Mouse (Mus musculus): Measurements from ENCODE around the gene Nav2.

Nav2 gene

GRCm38 (mm10) chr7:49282446-49282845 is 373.9 kb downstream of the Nav2 start:
- no peak for DNase-seq (ENCODE audit: low read depth, low spot score)

GRCm38 (mm10) chr7:49283507-49284361 is 375.2 kb downstream of the Nav2 start:
- no peak for DNase-seq (ENCODE audit: low read depth, low spot score)

DNA sequence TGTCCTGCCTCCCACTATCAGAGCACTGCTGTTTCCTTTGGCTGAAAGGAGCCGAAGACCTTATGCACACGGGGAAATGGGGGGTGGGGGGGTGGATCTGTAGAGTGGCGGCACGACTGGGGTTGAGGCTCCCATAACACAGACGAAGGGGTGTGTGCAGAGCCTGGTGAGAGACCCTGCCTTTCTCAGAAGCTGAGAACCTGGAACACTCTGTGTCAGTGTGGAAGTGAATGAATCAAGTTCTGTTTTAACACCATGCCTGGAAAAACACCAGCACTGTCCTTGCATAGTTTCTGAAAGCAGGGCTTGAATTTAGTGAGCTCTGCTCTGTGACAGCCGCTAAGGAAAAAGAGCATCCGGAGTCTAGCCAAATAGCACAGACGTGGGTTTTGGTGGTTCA is 379.7 kb downstream of the Nav2 start:
- no peak for DNase-seq (ENCODE audit: low read depth, low spot score)

DNA sequence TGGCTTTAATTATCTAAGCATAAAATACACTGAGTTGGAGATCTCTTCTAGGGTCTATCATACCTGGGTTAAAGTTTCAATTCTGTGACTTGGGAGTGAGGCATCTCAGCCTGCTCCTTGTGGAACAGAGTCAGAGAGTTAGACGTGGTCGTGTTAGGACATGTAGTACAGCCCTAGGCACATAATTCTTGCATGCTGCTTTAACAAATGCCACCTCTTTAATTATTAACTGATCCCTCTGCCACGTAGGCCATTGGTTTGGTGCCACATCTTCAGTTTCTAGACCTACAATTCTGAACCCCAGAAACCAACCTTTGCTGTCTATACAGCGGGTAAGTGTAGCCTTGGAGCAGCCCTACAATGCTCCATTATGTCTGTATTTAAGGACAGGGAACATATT is 381.8 kb downstream of the Nav2 start:
- no peak for DNase-seq (ENCODE audit: low read depth, low spot score)

- DNase-seq (ENCODE audit: low read depth, low spot score): no peak
Observed at GRCm38 (mm10) chr7:49291208-49291892, 382.8 kb downstream of the Nav2 start.

- DNase-seq (ENCODE audit: low read depth, low spot score): no peak
Observed at GRCm38 (mm10) chr7:49297148-49297547, 388.6 kb downstream of the Nav2 start.

- DNase-seq (ENCODE audit: low read depth, low spot score): no peak
Observed at GRCm38 (mm10) chr7:49298431-49298839, 389.9 kb downstream of the Nav2 start.

DNA sequence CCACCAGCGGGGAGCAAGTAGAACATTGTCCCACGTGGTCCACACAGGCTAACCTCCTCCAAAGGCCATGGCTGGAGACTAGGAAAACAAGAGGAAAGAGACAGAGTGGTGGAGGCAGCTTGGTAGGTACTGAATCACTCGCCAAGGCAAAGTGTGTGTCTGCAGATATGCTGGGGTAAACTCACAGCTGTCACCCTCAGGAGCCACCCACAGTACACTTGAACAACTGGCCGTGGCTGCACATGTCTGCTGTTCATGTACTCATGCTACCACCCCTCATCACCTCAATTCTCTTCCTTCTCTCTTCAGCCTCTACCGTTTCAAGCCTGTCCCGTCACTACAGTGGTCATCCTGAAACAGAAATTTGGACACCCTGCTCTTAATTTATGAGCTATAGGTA is 393.0 kb downstream of the Nav2 start:
- DNase-seq (ENCODE audit: low read depth, low spot score): no peak

DNA sequence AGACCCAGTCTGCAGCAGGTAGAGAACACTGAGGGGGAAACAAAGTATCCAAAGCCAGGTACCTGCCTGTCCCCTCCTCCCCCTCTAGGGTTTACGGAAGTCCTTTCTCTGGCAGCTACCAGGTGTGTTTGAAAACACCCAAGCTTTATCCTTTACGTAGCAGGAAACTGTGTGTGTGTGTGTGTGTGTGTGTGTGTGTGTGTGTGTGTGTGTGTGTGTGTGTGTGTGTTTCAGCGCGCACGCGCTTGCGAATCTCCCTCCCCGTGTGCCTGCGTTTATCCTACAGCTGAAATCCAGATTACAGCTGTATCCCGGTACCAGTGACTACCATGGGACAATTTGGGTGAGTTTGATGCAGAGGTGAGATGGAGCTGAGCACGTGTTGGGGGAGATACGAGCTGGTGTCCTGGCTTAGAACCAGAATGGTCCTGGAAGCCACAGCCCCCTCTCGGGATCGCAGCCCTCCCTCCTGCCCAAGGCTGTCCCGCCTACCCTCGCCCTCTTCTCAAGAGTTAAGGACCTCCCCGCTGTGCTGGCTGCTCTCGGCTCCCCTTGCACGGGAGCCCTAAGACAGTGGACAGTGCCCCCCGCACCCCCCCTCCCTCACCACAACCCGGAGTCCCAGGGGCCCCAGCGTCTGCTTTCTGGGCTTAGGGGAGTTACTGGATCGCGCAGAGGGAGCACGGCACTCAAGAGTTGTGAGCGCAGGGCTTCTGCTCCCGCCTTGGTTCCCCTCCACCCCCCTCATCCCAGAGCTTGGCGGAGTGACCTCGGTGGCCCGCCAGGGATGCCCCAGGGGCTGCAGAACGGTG is 395.3 kb downstream of the Nav2 start:
- DNase-seq (ENCODE audit: low read depth, low spot score): peak; percentile 31

DNA sequence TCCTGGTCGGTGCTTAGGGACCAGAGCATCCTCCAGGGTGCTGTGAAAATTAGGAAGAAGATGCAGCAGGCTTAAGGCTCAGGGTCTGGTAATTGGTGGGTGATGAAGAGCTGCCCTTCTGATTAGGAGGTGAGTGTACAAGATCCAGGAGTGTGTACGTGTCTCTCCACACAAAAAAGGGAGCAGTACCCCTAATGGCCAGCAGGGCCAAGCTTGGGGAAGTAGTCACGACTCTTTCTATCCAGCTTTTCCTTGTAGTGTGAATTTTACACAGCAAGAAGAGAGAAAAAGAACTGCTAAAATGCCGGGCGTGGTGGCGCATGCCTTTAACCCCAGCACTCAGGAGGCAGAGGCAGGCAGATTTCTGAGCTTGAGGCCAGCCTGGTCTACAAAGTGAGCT is 399.2 kb downstream of the Nav2 start:
- no peak for DNase-seq (ENCODE audit: low read depth, low spot score)

DNA sequence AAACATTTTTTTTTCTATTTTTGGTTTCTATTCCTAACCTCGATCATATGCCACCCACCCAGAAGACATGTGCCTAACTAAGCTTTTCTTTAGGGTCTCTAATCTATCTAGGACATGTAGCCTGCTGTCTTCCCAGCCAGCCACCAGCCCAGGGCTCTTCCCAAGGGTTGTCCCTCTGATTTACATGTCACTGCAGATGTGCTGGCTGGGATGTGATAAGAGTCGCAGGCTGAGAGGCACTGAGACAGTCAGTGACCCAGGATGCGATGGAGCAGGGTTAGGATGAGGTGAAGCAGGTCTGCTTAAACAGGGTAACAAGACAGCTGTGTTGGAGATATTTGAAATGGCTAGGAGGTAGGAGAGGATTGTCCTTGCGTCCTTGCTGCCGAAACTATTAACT is 401.2 kb downstream of the Nav2 start:
- DNase-seq (ENCODE audit: low read depth, low spot score): no peak

- no peak for DNase-seq (ENCODE audit: low read depth, low spot score)
Observed at GRCm38 (mm10) chr7:49313945-49314344, 405.4 kb downstream of the Nav2 start.

DNA sequence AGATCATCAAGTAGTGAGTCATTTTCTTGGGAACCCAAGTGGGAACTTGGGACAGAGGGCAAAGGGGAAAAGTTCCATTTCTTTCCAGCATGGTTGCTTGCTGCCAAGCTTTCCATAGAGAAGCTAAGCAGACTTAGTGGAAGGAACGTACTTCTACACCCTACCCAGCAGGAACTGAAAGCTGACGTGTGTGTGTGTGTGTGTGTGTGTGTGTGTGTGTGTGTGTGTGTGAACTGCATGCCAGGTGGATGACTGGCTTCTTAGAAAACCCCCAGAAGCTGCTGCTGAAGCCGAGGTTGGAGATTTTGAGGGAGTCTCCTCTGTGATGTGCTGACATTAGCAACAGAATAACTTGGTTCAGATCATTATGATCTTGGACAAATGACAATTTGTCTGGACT is 406.5 kb downstream of the Nav2 start:
- DNase-seq (ENCODE audit: low read depth, low spot score): no peak

- no peak for DNase-seq (ENCODE audit: low read depth, low spot score)
Observed at GRCm38 (mm10) chr7:49316600-49316999, 408.1 kb downstream of the Nav2 start.

GRCm38 (mm10) chr7:49318183-49318897 is 409.8 kb downstream of the Nav2 start:
- DNase-seq (ENCODE audit: low read depth, low spot score): no peak

- DNase-seq (ENCODE audit: low read depth, low spot score): no peak
Observed at GRCm38 (mm10) chr7:49318898-49319293, 410.4 kb downstream of the Nav2 start.

DNA sequence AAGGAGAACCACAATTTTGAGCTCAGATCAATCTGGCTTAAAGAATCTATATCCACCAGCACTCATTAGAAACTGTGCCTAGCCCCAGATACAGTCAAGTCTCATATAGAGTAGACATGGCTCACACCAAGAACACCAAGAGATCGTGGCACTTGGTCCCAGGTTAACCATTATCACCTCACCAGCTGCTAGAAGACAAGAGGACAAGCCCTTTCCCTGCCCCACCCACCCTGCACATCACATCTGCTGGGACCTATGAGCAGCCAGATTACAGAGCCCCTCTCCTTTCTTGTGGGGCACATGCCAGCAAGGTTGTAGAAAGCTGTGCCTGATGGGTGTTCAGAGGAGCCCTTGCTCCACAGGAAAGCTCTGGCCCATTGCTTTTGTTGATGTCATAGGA is 411.5 kb downstream of the Nav2 start:
- DNase-seq (ENCODE audit: low read depth, low spot score): no peak

DNA sequence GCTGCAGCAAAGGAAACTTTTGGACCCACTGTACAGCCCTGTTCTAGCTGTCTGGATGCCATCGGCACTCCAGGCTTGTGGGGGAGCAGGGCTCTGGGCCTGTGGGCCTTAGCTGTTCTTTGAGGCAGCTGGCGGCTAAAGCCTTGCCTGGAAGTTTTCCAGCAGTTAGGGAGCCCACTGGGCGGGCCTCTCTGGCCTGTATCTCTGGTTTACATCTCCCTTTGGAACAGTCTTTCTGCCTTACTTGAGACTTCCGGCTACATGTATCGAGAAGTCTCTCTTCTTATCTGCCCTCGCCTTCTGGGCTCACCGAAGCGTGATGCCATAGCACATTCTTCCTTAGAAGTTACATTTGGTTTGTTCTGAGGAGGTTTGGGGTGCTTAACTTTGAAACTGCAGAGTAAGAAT is 412.6 kb downstream of the Nav2 start:
- DNase-seq (ENCODE audit: low read depth, low spot score): no peak

DNA sequence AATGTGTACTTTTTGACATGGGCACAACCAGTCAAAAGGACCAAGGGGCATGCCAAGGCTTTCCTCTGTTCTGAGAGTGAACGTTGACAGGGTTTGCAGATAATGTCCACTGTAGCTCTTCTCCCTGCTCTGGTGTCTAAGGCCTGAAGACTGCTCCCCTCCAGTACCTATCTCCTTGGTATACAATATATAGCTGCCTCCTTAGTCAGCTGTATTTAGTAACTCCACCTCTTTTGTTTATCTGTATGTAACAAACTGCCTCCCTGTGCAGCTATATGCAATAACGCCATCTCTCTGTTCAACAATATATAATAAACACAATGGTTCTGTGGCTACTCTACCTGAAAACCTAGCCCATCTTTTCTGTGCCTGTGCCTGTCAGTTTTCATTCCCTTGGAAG is 413.7 kb downstream of the Nav2 start:
- no peak for DNase-seq (ENCODE audit: low read depth, low spot score)

- no peak for DNase-seq (ENCODE audit: low read depth, low spot score)
Observed at GRCm38 (mm10) chr7:49324575-49324974, 416.1 kb downstream of the Nav2 start.

- DNase-seq (ENCODE audit: low read depth, low spot score): no peak
Observed at GRCm38 (mm10) chr7:49326136-49326722, 417.7 kb downstream of the Nav2 start.

Measured in forelimb bud, embryonic 11.5 days (tissue).